Mouse (Mus musculus): ENCODE data around the gene Aanat. TPM values are rescaled to one million over a fixed set of nuclear protein-coding genes. Genes with fewer than 3 reads are reported as not detected.

The Aanat gene
- polyA plus RNA-seq, 1 experiment from 2014 or later = 0.51 TPM

DNA sequence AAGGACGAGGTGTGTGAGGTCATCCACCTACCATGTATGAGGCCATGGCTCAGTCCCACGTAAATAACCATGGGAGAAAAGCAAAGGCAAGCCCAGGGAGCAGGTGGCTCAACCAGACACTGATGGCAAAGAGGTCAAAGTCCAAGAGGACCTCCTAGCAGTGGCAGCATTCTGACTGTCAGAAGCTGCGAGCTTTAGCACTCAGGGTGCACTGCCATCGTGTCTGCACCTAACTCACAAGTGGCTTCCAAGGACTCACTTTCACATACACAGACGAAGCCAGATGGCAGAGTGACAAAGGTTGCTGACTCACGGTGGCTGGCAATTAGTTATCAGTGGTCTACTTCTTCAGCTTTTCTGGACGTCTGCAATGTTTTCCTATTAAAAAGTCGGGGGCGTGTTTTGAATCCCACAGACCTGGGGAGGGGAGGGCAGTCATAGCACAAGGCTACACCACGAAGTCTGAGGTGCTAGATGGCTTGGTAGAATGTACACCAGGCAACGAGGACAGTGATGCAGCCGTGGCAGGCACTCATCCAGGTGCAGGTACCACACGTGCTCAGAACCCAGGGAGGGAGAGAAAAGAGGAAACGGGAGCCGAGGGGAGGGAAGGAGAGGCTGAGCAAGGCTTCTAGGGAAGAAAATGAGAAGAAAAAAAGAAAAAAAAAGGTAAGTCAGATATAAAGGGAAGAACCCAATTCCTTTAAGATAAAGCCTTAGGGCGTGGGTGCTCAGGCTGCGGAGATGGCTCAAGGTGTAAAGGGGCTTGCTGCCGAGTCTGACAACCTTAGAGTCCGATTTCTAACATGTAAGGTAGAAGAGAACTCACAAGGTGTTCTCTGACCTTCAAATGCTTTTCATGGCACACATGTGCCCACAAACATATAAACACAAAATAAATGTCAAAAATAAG, 14.2 kb upstream of the Aanat start:
- H3K4me1 ChIP-seq (ENCODE audit: control insufficient read depth, insufficient read depth, low read depth, low read length) = peaks cover 32% of the 10 kb centered on the region
- no peaks in the 10 kb centered on the region for H3K9me3 ChIP-seq (ENCODE audit: control insufficient read depth, low read length)
- H3K27me3 ChIP-seq (replicated peaks; ENCODE audit: control insufficient read depth, insufficient read depth, low read length) = no peaks in the 10 kb centered on the region
- ATAC-seq = no peak
- H3K4me2 ChIP-seq (ENCODE audit: low read length) = no peak overlapping the region
- 80% methylated on average over 19 of the region's 19 CpGs for WGBS
- no peak overlapping the region for H3K9ac ChIP-seq (ENCODE audit: low read depth, low read length)
- H3K4me3 ChIP-seq (ENCODE audit: low read length) = no peak overlapping the region
- H3K36me3 ChIP-seq (ENCODE audit: control insufficient read depth, insufficient read depth, low read length) = no peaks in the 10 kb centered on the region
- H3K27ac ChIP-seq (ENCODE audit: low read depth, low read length) = no peak overlapping the region

GRCm38 (mm10) chr11:116572756-116573543, 13.3 kb upstream of the Aanat start:
- WGBS = 55% methylated on average over 12 of the region's 12 CpGs
- Histone ChIP-seq H3K9ac (ENCODE audit: low read depth, low read length) (no peak overlapping the region), H3K4me2 (ENCODE audit: low read length) (no peak overlapping the region), H3K4me3 (ENCODE audit: low read length) (no peak overlapping the region), H3K9me3 (ENCODE audit: control insufficient read depth, low read length) (no peaks in the 10 kb centered on the region), H3K36me3 (ENCODE audit: control insufficient read depth, insufficient read depth, low read length) (no peaks in the 10 kb centered on the region), H3K4me1 (ENCODE audit: control insufficient read depth, insufficient read depth, low read depth, low read length) (peaks cover 35% of the 10 kb centered on the region), H3K27me3 (replicated peaks; ENCODE audit: control insufficient read depth, insufficient read depth, low read length) (no peaks in the 10 kb centered on the region), H3K27ac (ENCODE audit: low read depth, low read length) (no peak overlapping the region)
- ATAC-seq = no peak

DNA sequence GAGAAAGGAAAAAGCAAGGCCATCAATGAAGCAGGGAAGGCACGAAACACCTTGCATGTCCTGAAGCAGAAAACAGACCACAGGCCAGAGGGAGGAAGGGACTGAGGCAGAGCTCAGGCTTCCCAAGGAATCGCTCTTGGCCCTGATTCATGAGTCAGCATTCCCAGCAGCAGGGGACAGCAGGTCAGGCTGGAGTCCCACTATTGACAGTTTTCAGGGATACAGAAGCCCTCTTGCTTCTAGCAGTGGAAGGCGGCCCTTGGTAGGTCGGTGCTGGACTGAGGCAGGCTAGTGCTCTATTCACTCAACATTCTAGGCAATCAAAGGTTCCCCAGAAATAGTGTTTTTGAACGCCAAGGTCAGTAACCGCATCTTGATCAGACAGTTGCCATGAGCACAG, 11.7 kb upstream of the Aanat start:
- Histone ChIP-seq H3K27me3 (replicated peaks; ENCODE audit: control insufficient read depth, insufficient read depth, low read length) (no peaks in the 10 kb centered on the region), H3K27ac (ENCODE audit: low read depth, low read length) (no peak overlapping the region), H3K9ac (ENCODE audit: low read depth, low read length) (no peak overlapping the region), H3K4me1 (ENCODE audit: control insufficient read depth, insufficient read depth, low read depth, low read length) (peaks cover 45% of the 10 kb centered on the region), H3K4me2 (ENCODE audit: low read length) (no peak overlapping the region), H3K36me3 (ENCODE audit: control insufficient read depth, insufficient read depth, low read length) (no peaks in the 10 kb centered on the region), H3K9me3 (ENCODE audit: control insufficient read depth, low read length) (no peaks in the 10 kb centered on the region), H3K4me3 (ENCODE audit: low read length) (no peak overlapping the region)
- 55% methylated on average over 6 of the region's 6 CpGs for WGBS
- ATAC-seq = no peak

DNA sequence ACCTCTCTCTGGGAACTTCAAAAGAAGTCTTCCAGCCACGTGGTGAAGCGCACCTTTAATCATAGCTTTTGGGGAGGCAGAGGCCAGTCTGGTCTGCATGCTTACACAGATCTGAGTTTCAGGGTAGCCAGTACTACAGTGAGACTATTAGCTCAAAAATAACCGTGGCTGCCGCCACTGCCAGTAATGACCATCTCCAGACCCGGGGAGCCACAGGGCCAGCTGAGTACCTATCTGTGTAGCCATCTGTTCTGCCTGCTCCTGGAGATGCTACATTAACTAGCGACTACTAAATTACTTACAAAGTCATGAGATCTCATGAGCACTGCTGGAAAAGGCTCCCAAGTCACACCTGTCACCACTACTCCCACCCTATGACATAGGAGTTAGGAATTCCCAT, 11.2 kb upstream of the Aanat start:
- no peak for ATAC-seq
- no peaks in the 10 kb centered on the region for H3K9me3 ChIP-seq (ENCODE audit: control insufficient read depth, low read length)
- no peaks in the 10 kb centered on the region for H3K27me3 ChIP-seq (replicated peaks; ENCODE audit: control insufficient read depth, insufficient read depth, low read length)
- peaks cover 50% of the 10 kb centered on the region for H3K4me1 ChIP-seq (ENCODE audit: control insufficient read depth, insufficient read depth, low read depth, low read length)
- H3K4me2 ChIP-seq (ENCODE audit: low read length) = no peak overlapping the region
- no peak overlapping the region for H3K9ac ChIP-seq (ENCODE audit: low read depth, low read length)
- WGBS = 48% methylated on average over 6 of the region's 6 CpGs
- H3K27ac ChIP-seq (ENCODE audit: low read depth, low read length) = no peak overlapping the region
- no peaks in the 10 kb centered on the region for H3K36me3 ChIP-seq (ENCODE audit: control insufficient read depth, insufficient read depth, low read length)
- H3K4me3 ChIP-seq (ENCODE audit: low read length) = no peak overlapping the region

DNA sequence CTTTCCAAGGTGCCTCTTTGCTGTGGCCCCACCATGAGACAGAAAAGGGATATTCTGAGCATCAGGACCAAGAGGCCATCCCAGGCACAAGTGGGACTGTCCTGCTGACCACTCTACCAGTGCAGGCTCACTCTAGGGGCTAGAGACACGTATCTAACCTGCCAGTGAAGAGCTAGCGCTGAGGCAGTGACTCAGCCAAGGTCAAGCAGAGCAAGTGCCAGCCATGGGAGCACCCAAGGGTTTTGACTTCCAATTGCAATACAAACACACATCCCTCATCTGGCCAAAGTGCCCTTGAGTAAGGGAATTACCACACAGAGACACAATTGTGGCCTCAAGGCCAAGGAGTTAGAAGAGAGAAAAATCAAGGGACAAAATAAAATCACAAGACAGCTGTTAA, 10.8 kb upstream of the Aanat start:
- no peak overlapping the region for H3K4me2 ChIP-seq (ENCODE audit: low read length)
- peaks cover 53% of the 10 kb centered on the region for H3K4me1 ChIP-seq (ENCODE audit: control insufficient read depth, insufficient read depth, low read depth, low read length)
- H3K9me3 ChIP-seq (ENCODE audit: control insufficient read depth, low read length) = no peaks in the 10 kb centered on the region
- no peak overlapping the region for H3K4me3 ChIP-seq (ENCODE audit: low read length)
- ATAC-seq = no peak
- H3K36me3 ChIP-seq (ENCODE audit: control insufficient read depth, insufficient read depth, low read length) = no peaks in the 10 kb centered on the region
- 80% methylated on average over 2 of the region's 2 CpGs for WGBS
- H3K27ac ChIP-seq (ENCODE audit: low read depth, low read length) = no peak overlapping the region
- H3K27me3 ChIP-seq (replicated peaks; ENCODE audit: control insufficient read depth, insufficient read depth, low read length) = no peaks in the 10 kb centered on the region
- H3K9ac ChIP-seq (ENCODE audit: low read depth, low read length) = no peak overlapping the region

DNA sequence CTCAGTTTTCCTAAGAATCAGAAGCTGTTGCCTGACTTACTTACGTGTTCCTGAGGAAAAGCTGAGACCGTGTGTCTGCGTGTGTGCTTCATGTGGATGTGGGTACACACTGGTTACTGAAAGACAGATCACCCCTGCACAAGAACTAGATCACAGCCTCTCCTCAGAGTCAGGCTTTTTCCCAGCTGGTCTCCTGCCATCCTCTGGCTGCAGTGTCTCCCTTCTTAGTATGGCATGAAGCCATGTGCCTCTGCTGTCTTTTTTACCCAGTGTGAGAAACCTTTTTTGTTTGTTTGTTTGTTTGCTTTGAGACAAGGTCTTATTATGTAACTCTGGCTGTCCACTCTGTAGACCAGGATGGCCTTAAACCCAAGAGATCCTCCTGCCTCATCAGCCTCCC, 7.0 kb upstream of the Aanat start:
- 94% methylated on average over 3 of the region's 3 CpGs for WGBS
- no peak overlapping the region for H3K27ac ChIP-seq (ENCODE audit: low read depth, low read length)
- H3K9me3 ChIP-seq (ENCODE audit: control insufficient read depth, low read length) = no peaks in the 10 kb centered on the region
- H3K36me3 ChIP-seq (ENCODE audit: control insufficient read depth, insufficient read depth, low read length) = no peaks in the 10 kb centered on the region
- H3K9ac ChIP-seq (ENCODE audit: low read depth, low read length) = no peak overlapping the region
- peak overlapping the region; percentile 76 for H3K4me2 ChIP-seq (ENCODE audit: low read length)
- H3K4me3 ChIP-seq (ENCODE audit: low read length) = no peak overlapping the region
- H3K27me3 ChIP-seq (replicated peaks; ENCODE audit: control insufficient read depth, insufficient read depth, low read length) = no peaks in the 10 kb centered on the region
- peaks cover 41% of the 10 kb centered on the region for H3K4me1 ChIP-seq (ENCODE audit: control insufficient read depth, insufficient read depth, low read depth, low read length)
- no peak for ATAC-seq

DNA sequence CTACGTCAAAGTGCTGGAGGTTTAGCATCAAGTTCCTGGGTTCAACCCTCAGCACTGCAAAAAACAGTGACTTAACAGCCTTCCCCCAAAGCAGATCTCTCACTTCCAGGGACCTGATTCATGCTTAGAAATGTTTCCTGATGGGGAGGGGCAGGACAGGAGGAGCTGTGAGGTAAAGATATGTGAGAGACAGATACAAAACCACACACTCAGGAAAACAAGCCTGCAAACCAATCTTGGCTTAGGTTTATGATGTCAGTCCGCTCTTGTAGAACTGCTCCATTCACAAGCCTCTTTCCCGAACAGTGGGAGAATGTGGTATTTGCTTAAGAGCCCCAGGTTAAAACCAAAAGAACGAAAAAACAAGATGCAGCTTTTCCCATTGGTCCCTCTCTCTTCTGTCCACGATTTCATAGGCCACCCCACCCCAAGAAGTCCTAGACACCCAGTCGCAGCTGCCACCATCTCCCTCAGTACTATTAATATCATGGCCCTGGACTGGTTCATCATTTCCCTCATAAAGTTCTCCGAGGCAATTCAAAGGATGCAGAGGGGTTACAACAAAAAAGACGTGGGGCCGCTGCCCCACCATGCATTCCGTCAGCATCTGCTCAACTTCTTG, 6.1 kb upstream of the Aanat start:
- H3K9ac ChIP-seq (ENCODE audit: low read depth, low read length) = peak overlapping the region; percentile 99
- H3K9me3 ChIP-seq (ENCODE audit: control insufficient read depth, low read length) = no peaks in the 10 kb centered on the region
- H3K4me2 ChIP-seq (ENCODE audit: low read length) = peak overlapping the region; percentile 76
- H3K4me1 ChIP-seq (ENCODE audit: control insufficient read depth, insufficient read depth, low read depth, low read length) = peaks cover 33% of the 10 kb centered on the region
- peak overlapping the region; percentile 100 for H3K4me3 ChIP-seq (ENCODE audit: low read length)
- ATAC-seq = no peak
- 20% methylated on average over 10 of the region's 10 CpGs for WGBS
- H3K27me3 ChIP-seq (replicated peaks; ENCODE audit: control insufficient read depth, insufficient read depth, low read length) = no peaks in the 10 kb centered on the region
- peak overlapping the region; percentile 93 for H3K27ac ChIP-seq (ENCODE audit: low read depth, low read length)
- H3K36me3 ChIP-seq (ENCODE audit: control insufficient read depth, insufficient read depth, low read length) = no peaks in the 10 kb centered on the region

GRCm38 (mm10) chr11:116580711-116581375, 5.4 kb upstream of the Aanat start:
- Histone ChIP-seq H3K9ac (ENCODE audit: low read depth, low read length) (peak overlapping the region; percentile 99), H3K36me3 (ENCODE audit: control insufficient read depth, insufficient read depth, low read length) (no peaks in the 10 kb centered on the region), H3K4me2 (ENCODE audit: low read length) (peak overlapping the region; percentile 76), H3K27me3 (replicated peaks; ENCODE audit: control insufficient read depth, insufficient read depth, low read length) (no peaks in the 10 kb centered on the region), H3K4me1 (ENCODE audit: control insufficient read depth, insufficient read depth, low read depth, low read length) (peaks cover 28% of the 10 kb centered on the region), H3K4me3 (ENCODE audit: low read length) (peak overlapping the region; percentile 100), H3K9me3 (ENCODE audit: control insufficient read depth, low read length) (no peaks in the 10 kb centered on the region), H3K27ac (ENCODE audit: low read depth, low read length) (peak overlapping the region; percentile 93)
- ATAC-seq = peak; percentile 73
- WGBS = under 1% methylated on average over 78 of the region's 91 CpGs

All from hindbrain, embryonic 16.5 days (tissue).